Comparison of ENCODE assay signal across 17 mouse cellular contexts in genomic region chr10:5415730-5416129, GRCm38 (mm10).
"Had no signal": no experiment of that assay in that cellular context is flagged by ENCODE, and none has a peak within 500 bp of the region (broad histone marks: within the 10 kb centered on the region; RNA-seq: fewer than 3 reads in every experiment).

No protein-coding gene starts in this region.

- H3K4me3 ChIP-seq: limb, embryonic 10.5 days; limb, embryonic 13.5 days; liver, embryonic 12.5 days; liver, embryonic 15.5 days; lung, embryonic 15.5 days had no signal

- DNase-seq: kidney, adult 2 months; kidney, postnatal 25 days; liver; lung, adult 18-20 months; lung, postnatal 14 days; midbrain, embryonic 14.5 days; right cerebral cortex, adult 18-20 months; right cerebral cortex, postnatal 14 days; right cerebral cortex, postnatal 4 days; thymus, postnatal 25 days had no signal

- H3K27ac ChIP-seq: kidney, postnatal 0 days; limb, embryonic 10.5 days; limb, embryonic 13.5 days; liver, embryonic 12.5 days; liver, embryonic 15.5 days; lung, embryonic 15.5 days; stomach, postnatal 0 days had no signal
